Mouse (Mus musculus) cerebral cortex, adult 2 months (tissue): Measurements from ENCODE around the gene Arhgap19.

Experiments
- WGBS: fragments of 180-500 bp; shearing (Covaris S2); methylation state at CpG from one replicate; pipeline ENCODE4 v1.1.7; 2018; 5-methylcytosine and 5-hydroxymethylcytosine counted together

Gene Arhgap19

DNA sequence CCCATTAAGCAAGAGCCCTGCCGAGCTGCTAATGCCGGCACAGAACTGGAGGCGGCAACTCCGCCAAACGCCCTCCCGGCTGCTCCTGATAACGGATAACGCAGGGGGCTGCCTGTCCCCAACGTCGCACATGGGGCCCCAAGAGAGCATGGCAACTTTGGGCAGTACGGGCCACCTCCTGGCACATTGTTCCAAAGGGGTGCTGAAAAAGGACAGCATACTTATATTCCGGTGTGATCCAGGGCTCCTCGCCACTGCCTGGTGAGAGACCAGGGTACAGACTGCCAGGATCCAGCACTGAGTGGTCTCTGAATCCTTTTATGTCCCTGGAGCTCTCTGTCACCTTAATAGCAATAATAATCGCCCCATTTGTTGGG is 63.4 kb downstream of the Arhgap19 start:
- 25% methylated on average over 14 of the region's 14 CpGs for WGBS

DNA sequence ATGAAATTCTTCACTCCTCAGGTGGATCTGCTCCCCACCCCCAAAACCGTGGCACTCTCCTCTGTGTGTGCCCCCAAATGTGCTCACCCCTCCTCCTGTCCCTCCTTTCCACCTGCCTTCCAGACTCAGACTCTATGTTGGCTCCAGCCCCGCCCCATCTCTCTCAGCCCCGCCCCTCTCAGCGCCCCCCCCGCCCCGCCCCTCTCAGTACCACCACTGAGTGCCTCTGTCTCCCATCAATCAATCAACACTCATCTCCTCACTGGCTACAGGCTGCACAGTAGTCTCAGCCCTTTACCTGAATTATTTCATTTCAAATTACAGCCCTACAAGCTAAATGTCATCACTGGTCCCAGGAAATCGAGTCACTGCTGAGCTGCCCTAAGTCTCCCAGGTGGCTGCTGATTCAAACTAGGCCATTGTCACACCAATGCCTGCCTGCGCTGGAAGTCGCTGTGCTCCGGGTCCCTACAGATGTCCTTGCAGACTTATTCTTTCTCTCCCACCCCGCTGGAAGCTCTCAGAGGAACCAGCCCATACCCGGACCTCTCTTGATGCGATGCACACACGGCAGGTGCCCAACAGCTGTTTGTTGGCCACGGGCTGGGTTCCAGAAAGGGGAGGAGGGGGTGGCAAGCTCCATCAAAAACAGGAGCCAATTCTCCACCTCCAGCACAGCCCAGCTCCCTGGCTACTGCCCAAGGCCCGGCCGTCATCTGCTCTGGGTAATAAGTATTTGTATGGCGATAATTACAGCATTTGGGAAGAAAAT is 64.0 kb downstream of the Arhgap19 start:
- 20% methylated on average over 18 of the region's 18 CpGs for WGBS

- WGBS = 40% methylated on average over 10 of the region's 10 CpGs
Measured at GRCm38 (mm10) chr19:41734685-41735084, 67.2 kb downstream of the Arhgap19 start.

GRCm38 (mm10) chr19:41725491-41725890 is 76.4 kb downstream of the Arhgap19 start:
- WGBS = 64% methylated on average over 2 of the region's 2 CpGs

DNA sequence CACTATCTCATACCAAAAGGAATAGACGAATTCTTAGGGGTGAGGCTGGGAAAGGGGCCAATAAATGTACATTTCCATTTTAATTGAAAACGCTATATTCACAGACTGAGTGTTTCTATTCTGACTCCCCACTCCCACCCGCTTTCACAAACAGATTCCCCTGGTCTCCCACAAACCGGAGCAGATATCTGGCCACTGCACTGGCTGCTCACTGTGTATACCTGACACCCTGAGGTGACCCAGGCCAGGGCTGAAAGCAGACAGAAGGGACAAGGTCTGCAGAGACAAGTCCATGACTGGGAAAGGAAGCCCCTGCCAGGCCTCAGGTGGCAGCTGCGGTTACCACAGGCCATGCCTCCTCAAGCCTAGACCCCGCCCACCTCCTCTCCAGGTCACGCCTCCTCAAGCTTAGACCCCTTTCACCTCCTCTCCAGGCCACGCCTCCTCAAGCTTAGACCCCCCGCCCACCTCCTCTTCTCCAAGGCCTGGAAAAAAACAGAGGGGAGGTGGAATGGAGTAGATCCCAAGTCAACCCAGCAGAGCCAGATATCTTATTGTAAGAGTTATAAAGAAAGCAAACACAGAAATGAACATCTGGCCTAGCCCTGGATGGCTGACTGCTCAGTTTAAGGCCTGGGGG is 76.9 kb downstream of the Arhgap19 start:
- WGBS = 20% methylated on average over 9 of the region's 9 CpGs

- 68% methylated on average over 2 of the region's 2 CpGs for WGBS
Measured at GRCm38 (mm10) chr19:41723337-41723736, 78.5 kb downstream of the Arhgap19 start.

DNA sequence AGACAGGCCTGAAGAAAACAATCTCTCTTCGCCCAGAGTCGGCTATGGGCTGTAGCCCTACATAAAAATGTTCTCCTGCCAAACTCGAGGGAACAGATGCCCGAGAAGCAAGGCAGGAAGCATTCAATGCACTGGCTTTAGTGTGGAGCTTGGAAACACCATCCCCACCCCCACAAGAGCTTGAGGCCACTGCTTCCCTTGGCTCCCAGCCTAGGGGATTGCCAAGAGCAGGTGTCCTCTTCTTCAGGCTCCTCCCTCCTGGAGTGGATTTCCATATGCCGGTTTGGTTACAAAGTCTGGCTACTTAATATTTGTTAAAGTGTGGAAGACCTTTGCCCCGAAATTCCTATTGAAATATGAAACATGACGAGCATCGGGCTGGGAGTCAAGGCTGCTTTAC is 82.4 kb downstream of the Arhgap19 start:
- 63% methylated on average over 8 of the region's 8 CpGs for WGBS
